Mouse (Mus musculus) naive thymus-derived CD4-positive, alpha-beta T cell, adult 2 months (primary cell): ENCODE results near the gene Plcl1.
"Not testable (repeated sequence)": the region's sequence is repeated elsewhere in the genome, so short reads cannot be mapped to it uniquely, and the experiment has no call there.

Experiments
- DNase-seq: peaks from one replicate; pipeline ENCODE4 v3.0.0-alpha.2; 2011; ENCODE audit warnings: low read depth

Gene Plcl1

DNA sequence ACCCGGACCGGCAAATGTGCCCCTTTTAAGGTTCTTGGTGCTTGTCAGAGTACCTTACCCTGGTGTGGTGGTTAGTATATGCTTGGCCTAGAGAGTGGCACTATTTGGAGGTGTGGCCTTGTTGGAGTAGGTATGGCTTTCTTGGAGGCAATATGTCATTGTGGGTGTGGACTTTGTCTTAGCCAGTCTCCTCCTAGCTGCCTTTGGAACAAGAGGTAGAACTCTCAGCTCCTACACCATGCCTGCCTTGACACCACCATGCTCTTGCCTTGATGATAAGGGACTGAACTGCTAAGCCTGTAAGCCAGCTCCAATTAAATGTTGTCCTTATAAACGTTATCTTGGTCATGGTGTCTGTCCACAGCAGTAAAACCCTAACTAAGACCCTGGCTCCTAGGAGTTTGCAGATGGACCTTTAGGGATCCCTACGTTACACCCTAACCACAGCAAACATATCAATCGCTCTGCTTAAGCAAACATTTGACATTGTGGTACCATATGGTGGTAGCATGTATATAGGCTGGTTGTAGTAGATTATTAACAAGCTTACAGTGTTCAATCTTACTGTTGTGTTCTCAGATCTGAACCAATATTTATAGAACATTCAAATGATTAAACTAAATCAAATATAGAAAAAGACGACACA is 39.4 kb downstream of the Plcl1 start:
- DNase-seq = no peak

DNA sequence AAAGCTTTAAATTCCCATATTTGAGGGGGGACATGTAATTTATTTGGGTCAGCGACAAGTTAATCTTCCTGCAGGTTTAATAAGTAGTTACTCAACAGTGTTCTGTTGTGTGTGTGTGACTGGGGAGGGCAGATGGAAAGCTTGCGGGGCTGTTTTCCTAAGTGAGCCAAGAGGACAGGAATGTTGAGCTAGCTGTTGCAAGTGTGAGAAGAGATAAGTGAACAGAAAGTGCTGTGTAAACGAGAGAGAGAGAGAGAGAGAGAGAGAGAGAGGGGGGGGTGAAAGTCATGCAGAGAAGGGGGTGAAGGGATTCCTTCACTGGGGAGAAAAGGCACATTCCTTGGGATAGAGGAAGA is 39.9 kb downstream of the Plcl1 start:
- DNase-seq = no peak

DNA sequence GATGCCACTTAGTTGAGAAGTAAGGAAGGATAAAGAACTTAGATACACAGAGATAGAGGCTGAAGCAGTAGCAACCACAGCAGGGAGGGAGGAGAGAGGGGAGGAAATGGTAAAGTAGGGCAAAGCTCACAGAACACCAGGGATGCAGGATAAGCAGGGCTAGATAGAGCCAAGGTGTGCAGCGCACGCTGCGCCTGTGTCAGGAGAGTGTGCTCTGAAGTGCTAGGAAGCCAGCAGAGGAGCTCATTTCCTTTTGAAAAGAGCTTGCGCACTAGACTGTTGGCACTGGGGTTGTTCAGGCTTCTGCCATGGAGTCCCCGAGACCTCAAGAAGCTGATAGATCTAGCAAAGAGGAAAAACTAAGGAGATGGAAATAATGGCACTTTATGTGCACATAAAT is 40.6 kb downstream of the Plcl1 start:
- peak; percentile 6 for DNase-seq

DNA sequence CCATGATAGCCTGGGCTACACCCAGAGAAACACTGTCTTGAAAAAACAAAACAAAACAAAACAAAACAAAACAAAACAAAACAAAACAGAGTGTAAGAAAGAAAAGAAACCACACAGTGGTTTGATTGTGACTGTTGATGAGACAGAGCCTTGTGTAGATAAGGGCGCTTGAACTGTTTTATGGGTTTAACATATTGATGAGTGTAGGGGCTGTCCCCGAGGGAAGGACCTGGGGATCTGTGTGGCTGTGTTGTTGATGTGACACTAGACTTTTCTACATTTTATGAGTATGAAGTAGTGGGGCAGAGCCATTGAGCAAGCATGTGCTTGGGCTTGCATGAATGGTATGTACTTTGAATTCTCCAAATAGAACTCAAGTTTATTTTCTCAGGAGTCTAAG is 41.2 kb downstream of the Plcl1 start:
- no peak for DNase-seq

DNA sequence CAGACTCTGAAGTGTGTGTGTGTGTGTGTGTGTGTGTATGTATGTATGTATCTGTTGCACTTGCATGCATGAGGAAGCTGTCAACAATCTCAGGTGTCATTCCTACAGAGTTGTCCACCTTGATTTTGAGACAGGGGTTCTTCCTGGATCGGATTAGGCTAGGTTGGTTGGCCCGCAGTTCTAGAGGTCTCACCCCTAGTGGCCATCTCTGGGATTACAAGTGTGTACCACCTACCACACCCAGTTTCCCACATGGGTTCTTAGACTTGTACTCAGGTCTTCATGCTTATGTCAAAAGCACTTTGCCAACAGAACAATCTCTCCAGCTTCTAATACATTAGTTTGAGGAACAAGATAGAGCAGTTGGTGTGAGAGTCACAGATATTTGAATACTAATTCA is 41.9 kb downstream of the Plcl1 start:
- peak; percentile 33 for DNase-seq

DNA sequence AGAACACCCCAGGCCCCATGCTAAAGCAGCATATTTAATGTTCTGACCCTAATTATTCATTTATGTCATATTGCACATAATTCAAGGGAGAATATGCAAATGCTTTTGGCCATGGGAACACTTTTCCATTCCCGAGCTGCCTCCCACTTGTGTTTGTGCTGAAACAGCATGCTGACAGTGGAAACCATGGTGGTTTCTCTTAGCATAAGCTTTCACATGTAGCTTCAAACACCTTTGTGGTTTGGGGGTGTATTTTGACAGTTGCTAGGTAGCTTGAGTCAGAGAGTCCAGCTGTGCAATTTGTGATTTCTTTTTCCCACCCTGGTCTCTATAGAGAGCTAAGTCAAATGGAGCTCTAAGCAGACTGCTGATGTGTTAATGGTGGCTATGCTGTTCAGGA is 42.4 kb downstream of the Plcl1 start:
- no peak for DNase-seq

DNA sequence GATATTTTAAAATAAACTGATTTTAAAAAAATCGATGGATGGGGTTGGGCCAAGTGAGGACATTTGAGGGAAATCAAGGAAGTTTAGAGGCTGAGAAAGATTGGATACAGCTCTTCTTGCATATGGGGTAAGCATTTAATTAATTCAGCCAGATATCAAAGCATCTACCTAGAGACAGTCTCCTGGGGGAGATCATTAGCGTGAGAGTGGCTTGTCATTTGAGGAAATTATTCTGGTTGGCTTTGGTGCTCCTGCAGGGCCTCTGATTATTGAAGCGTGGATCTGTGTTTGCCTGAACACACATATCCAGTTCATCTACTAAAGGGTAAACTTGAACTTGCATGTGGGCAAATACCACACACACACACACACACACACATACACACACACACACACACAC is 44.1 kb downstream of the Plcl1 start:
- DNase-seq = no peak

DNA sequence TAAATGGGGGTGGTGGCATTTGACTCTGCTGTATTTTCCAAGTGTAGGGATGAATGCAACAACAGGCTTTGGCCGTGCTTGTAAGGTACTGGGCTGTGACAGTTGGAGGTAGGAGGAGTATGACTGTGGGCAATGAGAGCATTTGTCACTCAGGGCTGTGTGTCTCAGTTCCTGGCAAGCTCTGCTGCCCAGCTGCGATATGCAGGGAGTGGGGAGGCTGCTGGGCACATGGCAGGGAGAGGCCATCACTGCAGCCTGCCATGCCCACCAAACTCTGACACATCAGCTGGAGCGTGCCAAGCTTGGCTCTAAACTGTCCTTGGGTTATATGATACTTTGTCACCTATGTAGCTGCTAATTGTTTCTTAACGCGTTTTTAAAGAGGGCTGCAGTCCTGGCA is 48.4 kb downstream of the Plcl1 start:
- DNase-seq = no peak

DNA sequence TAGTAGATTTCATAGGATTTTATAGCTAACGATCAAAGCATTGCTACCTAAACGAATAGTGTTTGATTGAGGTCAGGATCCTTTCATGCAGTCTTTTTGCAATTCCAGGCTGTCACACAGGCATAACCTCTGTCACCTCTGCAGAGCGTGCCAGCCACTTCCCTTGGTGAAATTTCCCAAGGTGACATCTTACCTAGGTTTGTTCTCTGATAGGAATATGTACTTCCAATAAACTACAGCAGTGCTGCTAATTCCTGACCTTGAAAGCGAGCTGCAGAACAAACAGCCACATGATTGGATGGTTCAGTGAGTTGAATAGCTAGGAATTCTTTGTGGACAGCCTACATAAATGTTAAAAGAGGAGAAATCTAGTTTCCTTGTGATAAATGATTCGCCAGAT is 56.6 kb downstream of the Plcl1 start:
- DNase-seq = no peak

DNA sequence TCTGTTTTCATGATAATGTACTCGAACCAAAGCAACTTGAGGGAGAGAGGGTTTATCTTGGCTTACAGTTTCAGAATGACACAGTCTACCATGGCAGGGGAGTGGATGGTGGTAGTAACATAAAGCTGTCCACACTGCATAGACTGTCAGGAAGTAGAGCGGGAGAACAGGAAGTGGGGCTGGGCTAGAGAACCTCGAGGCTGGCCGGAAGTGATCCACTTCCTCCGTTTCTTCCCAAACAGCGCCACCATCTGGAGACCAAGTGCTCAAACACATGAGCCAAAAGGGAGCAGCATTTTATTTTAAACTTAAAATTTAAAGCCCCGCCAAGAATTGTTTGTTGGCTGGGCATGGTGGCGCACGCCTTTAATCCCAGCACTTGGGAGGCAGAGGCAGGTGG is 68.0 kb downstream of the Plcl1 start:
- DNase-seq = no peak

DNA sequence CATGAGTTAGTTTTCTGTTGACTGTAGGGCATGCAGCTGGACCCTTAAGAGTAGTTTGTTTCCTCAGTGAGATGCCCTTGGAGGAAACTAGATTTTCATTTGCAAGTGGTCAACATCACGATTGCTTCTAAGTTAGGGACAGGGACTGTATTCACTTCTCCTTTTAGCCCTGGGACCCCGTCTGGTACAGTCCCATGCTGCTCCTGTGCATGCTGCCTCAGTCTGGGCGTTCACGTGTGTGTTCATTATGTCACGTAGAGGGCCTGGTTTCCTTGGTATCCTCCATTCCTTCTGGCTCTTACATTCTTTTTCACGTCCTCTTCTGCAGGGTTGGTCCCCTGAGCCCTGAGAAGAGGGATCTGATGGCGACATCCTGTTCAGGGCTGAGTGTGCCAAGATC is 69.3 kb downstream of the Plcl1 start:
- no peak for DNase-seq

DNA sequence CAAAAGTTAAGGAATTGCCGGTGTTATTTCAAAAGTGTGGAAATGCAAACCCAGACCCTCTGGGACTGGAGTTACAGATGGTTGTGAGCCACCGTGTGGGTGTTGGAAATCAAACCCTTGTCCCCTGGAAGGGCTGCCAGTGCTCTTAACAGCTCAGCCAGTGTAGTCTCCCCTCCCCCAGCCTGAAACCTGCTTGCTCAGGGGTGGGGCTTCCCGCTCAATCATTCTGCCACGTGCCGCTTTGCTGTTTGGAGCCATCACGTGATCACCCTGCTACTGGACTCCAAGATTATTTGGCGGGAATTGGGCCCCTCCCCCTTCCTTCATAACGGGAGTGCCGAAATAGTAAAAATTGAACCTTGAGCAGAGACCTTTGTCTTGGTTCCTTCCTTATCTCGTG is 81.7 kb downstream of the Plcl1 start:
- not testable (repeated sequence) for DNase-seq

DNA sequence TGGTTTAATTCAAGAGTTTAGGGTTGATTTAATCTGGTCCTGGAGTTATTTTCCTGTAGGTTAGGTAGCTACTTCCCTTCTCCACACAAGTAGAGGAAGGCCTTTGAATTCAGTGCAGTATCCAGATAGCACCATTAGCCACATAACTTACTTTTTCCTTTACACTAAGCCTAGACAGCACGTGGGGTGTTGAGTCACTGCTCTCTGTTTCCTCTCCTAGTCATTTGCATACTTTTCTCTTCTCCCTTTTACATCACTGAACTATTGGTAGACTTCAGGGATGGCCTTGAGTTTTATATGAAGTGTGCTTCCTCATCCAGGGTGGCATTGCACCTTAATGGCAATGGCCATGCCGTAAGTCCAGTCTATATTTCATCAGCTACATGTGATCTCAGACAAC is 82.5 kb downstream of the Plcl1 start:
- DNase-seq = no peak

DNA sequence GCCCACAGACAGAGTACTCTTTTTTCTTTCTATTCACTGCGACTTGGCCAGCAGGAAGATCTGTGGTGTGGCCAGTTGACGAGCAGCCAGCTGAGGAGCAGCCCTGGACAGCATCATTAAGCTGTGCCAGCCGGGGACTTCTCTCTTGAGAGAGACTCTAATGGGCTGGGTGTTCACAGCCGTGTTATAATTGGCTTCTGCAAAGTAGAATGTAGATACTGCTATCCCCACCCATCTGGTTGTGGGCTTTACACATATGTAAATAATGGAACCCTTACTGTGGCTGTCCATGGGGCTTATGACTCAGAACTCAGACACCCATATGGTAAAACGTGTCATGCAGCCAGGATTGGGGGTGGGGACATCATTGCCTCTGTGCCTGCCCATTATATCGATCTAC is 83.6 kb downstream of the Plcl1 start:
- no peak for DNase-seq

DNA sequence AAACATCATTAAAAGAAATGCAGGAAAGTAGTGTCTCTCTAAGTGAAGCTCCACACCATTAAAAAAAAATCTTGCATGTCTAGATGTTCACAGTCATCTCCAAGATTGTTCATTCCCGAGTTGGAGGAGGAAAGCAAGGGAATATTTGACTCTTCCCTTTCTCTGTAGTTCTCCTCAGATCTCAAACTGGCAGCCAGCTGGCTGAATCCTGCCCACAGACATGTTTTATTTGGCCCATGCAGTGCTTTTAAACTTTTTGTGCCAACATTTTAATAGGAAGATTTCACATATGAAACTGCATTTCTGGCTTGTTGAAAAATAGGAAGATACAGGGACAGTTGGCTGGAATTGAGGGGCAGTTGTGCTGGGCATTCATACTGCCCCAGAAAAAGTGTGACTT is 94.2 kb downstream of the Plcl1 start:
- no peak for DNase-seq

DNA sequence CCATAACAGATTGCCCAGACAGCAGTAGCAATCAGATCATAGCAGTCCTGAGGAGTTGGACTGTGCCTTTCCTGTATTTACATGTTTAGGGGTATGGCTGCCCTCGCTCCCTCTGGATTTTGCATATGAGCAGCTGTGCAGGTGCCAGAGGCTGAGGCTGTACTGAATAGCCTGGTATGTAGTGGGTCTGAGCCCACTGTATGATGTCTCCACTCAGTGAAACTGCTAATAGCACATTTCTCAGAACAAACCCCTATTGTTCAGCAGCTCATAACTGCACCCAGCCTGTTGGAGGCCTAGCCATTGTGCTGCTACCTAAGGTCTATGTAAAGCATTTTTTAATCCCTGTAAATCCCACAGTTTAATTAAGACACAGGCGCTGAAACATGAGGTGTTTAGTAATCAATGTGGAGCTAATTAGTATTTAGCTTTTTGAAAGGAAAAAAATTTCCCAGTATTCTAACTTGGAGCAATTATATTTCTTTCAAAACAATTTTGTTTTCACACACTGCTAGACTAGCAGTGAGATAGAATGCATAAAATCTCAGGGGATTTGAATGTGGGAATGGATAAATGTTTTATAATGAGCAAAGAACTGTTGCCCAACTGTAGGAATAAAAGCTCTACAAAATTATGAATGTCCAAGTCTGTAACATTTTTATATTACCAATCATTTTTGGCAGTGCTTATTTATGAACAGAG is 95.4 kb downstream of the Plcl1 start:
- DNase-seq = no peak

DNA sequence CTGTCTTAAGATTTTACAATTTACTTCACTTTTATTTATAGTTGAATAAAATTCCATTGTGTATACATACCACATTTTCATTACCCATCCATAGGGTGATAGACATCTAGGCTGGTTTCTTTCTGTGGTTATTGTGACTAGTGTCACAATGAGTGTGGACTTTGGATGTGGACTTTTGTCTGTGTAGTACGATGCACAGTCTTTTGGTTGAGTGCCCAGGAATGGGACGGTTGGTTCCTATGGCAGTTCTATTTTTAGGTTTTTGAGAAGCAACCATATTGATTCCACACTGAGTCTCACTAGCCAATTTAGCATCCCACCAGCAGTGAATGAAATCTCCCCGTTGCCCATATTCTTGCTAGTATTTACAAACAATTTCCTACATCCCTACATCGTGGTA is 100.1 kb downstream of the Plcl1 start:
- no peak for DNase-seq

DNA sequence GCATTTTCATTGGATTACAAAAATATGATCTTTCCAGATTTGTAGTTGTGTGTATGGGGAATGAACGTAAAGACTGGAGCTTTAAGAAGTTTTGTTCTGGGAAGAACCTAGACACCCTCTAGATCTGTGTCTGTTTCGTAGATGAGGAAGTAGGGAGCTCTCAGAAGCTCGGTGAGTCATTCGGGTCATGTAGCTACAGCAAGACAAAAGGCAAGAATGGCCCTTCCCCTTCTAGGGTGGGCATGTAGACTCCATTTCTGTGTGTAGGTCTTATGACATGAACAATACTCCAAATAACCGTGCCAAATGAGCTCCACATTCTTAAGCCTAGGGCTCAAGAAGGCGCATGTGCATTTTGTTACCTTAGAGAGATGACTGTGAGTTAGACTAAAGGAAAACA is 101.3 kb downstream of the Plcl1 start:
- DNase-seq = no peak

DNA sequence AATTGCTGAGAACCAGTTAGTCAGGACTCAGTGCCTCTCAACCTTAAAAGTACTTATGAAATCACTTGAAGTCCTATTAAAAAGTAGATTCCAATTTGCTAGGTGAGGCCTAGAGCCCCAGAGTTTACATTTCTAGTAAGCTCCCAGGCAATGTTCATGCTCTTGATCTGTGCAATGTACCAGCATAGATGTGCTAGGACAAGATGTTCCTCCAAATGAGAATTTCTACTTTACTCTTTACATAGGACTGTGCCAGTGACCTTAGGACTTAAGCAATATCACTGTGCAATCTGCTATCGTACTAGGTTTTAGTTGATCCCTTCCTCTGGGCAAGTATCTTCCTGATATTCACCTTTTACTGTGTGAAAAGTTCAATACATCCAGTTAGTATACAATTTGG is 103.9 kb downstream of the Plcl1 start:
- DNase-seq = no peak

DNA sequence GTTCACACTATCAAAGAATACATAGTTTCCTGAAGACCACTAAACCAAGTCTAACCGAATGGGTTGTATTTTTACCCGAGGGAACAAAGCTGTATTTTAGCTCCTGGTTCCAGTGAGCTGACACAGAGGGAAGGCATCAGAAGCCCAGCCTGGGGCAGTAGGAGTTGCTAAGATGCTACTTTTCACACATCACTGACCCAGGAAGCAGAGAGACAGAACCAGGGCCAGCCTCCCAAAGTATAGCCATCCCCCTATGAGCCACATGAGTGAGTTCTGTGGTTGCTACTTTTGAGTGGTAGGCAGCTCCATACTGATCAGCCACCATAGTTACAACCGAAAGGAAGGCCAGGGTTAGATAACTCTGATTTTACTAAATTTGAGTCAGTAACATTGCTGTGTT is 106.4 kb downstream of the Plcl1 start:
- no peak for DNase-seq

DNA sequence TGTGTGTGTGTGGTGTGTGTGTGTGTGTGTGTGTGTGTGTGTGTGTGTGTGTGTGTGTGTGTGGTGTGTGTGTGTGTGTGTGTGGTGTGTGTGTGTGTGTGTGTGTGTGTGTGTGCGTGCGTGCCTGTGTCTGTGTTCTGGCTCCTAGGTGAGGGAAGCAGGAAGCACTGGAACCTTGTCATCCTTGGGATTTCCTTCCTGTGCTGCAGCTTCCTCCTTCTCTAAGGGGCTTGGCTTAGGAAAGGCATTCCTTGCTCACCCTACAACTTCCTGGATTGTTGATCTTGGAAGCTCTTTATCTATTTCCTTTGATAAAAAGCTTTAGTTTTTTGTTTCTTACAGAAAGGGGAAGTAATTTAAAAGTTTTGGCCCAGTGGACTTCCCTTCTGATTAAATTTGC is 107.1 kb downstream of the Plcl1 start:
- DNase-seq = not testable (repeated sequence)

DNA sequence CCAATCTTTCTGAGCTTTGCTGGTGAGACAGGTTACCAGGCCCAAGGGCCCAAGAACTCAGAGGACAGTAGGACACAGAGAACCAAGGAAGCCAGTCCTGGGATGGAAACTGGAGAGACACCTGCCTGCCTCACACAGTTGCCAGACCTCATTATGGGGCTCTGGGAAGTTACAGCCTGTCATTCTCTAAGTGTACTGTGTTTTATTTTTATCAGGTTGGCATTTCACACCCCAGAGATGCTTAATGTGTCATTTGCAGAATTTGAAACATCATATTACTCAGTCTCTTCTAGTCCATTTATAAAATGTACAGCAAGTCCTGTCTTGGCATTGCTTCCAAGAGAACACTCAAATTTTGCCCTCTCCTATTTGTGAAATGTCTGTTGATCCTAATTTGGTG is 111.5 kb downstream of the Plcl1 start:
- no peak for DNase-seq

DNA sequence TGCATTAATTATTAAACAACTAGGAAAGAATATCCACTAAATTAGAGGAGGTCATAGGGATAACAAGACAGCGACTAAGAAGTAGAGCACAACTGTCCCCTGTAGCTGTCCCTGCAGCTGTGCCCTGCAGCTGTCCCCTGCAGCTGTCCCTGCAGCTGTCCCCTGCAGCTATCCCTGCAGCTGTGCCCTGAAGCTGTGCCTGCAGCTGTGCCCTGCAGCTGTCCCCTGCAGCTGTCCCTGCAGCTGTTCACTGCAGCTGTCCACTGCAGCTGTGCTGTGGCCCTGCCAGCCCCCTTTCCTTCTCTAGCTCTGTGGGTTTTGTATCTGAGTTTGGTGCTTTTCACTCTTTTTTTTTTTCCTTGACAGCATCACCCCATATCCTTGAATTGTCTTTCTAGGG is 118.2 kb downstream of the Plcl1 start:
- DNase-seq = no peak

DNA sequence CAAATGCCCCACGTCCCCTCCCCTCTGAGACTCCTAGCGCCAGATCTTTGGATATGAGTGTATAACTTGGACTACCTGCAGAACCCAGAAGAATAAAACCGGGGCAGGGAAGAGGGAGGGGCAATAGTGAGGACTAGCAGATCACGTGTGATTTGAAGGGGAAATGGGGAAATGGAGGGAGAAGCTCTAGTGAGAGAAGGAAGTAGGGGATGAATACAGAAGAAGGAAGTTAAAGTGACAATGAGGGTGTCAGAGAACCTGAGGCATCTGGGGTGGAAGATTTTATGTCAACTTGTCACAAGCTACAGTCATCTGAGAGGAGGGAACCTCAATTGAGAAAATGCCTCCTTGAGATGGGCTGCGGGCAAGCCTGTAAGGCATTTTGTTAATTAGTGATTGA is 119.4 kb downstream of the Plcl1 start:
- DNase-seq = no peak
